Mouse (Mus musculus) liver, adult 2 months (tissue): ENCODE results near the gene Pim2.

Source experiments
- CTCF ChIP-seq: fragments of 200-500 bp; IDR thresholded peaks from 2 replicates; pipeline ENCODE4 v1.5.1; 2011; ENCODE audit warnings: low read depth, low read length, control low read depth
- POLR2A ChIP-seq: fragments of 200-500 bp; IDR thresholded peaks from 2 replicates; pipeline ENCODE4 v1.6.1; 2011; ENCODE audit warnings: low read length, control low read depth; ENCODE audit not compliant: insufficient read depth; ENCODE audit errors: extremely low read depth

GRCm38 (mm10) chrX:7864551-7864950 lies 13.5 kb upstream of the Pim2 start:
- TF ChIP-seq CTCF (no peak), POLR2A (no peak)
